Mouse (Mus musculus): ENCODE results near the gene Ier3. TPM values are rescaled to one million over a fixed set of nuclear protein-coding genes. Genes with fewer than 3 reads are reported as not detected.
"Not testable (repeated sequence)": the region's sequence is repeated elsewhere in the genome, so short reads cannot be mapped to it uniquely, and the experiment has no call there.

Ier3 gene
- polyA plus RNA-seq, 1 experiment from 2014 or later, result 2.7 TPM

GRCm38 (mm10) chr17:35838570-35838969 is 17.1 kb downstream of the Ier3 start:
- H3K27me3 ChIP-seq (ENCODE audit: control insufficient read depth, insufficient read depth, low read length), result no peaks in the 10 kb centered on the region
- no peaks in the 10 kb centered on the region for H3K9me3 ChIP-seq (replicated peaks; ENCODE audit: control insufficient read depth, low read length)
- H3K4me3 ChIP-seq (ENCODE audit: low read depth, low read length), result peak overlapping the region; percentile 81
- peak overlapping the region; percentile 92 for H3K27ac ChIP-seq (replicated peaks; ENCODE audit: low read depth, low read length)
- WGBS, result 2% methylated on average over 5 of the region's 5 CpGs
- H3K9ac ChIP-seq (replicated peaks; ENCODE audit: low read length), result peak overlapping the region; percentile 74
- H3K4me2 ChIP-seq (ENCODE audit: low read depth, low read length), result peak overlapping the region; percentile 56
- peaks cover 6% of the 10 kb centered on the region; the same call in 1 of the 2 replicates for H3K4me1 ChIP-seq (ENCODE audit: control insufficient read depth, insufficient read depth, low read length)
- DNase-seq (ENCODE audit: low spot score) (no peak), ATAC-seq (replicated peaks; ENCODE audit: insufficient number of reproducible peaks, low FRiP score, low TSS enrichment, low read depth) (no peak)
- peaks cover 19% of the 10 kb centered on the region for H3K36me3 ChIP-seq (replicated peaks; ENCODE audit: control insufficient read depth, insufficient read depth, low read depth, low read length)

- H3K36me3 ChIP-seq (replicated peaks; ENCODE audit: control insufficient read depth, insufficient read depth, low read depth, low read length), result peaks cover 17% of the 10 kb centered on the region
- peak overlapping the region; percentile 81 for H3K4me3 ChIP-seq (ENCODE audit: low read depth, low read length)
- H3K27me3 ChIP-seq (ENCODE audit: control insufficient read depth, insufficient read depth, low read length); H3K9me3 ChIP-seq (replicated peaks; ENCODE audit: control insufficient read depth, low read length); H3K4me1 ChIP-seq (ENCODE audit: control insufficient read depth, insufficient read depth, low read length); ATAC-seq (replicated peaks; ENCODE audit: insufficient number of reproducible peaks, low FRiP score, low TSS enrichment, low read depth); DNase-seq (ENCODE audit: low spot score): not testable (repeated sequence)
- H3K4me2 ChIP-seq (ENCODE audit: low read depth, low read length), result peak overlapping the region; percentile 56
- H3K27ac ChIP-seq (replicated peaks; ENCODE audit: low read depth, low read length), result peak overlapping the region; percentile 92
- 50% methylated on average over 3 of the region's 3 CpGs for WGBS
- peak overlapping the region; percentile 74 for H3K9ac ChIP-seq (replicated peaks; ENCODE audit: low read length)
Observed at GRCm38 (mm10) chr17:35839002-35839401, 17.5 kb downstream of the Ier3 start.

GRCm38 (mm10) chr17:35840561-35840960 is 19.1 kb downstream of the Ier3 start:
- Histone ChIP-seq H3K27ac (replicated peaks; ENCODE audit: low read depth, low read length) (no peak overlapping the region), H3K4me3 (ENCODE audit: low read depth, low read length) (peak overlapping the region; percentile 19), H3K9ac (replicated peaks; ENCODE audit: low read length) (no peak overlapping the region), H3K36me3 (replicated peaks; ENCODE audit: control insufficient read depth, insufficient read depth, low read depth, low read length) (peaks cover 5% of the 10 kb centered on the region), H3K27me3 (ENCODE audit: control insufficient read depth, insufficient read depth, low read length) (no peaks in the 10 kb centered on the region), H3K4me1 (ENCODE audit: control insufficient read depth, insufficient read depth, low read length) (peaks cover 3% of the 10 kb centered on the region; the same call in 1 of the 2 replicates), H3K4me2 (ENCODE audit: low read depth, low read length) (peak overlapping the region; percentile 3), H3K9me3 (replicated peaks; ENCODE audit: control insufficient read depth, low read length) (no peaks in the 10 kb centered on the region)
- DNase-seq (ENCODE audit: low spot score) (no peak), ATAC-seq (replicated peaks; ENCODE audit: insufficient number of reproducible peaks, low FRiP score, low TSS enrichment, low read depth) (no peak)
- whole genome bisulfite sequencing, result 54% methylated on average over 14 of the region's 14 CpGs

GRCm38 (mm10) chr17:35841076-35841950 is 19.8 kb downstream of the Ier3 start, which contains the start of gene Mdc1:
Gene Mdc1, plus strand, starts transcription at chr17:35841515.
- Histone ChIP-seq H3K9me3 (replicated peaks; ENCODE audit: control insufficient read depth, low read length) (no peaks in the 10 kb centered on the region), H3K4me1 (ENCODE audit: control insufficient read depth, insufficient read depth, low read length) (no peaks in the 10 kb centered on the region), H3K36me3 (replicated peaks; ENCODE audit: control insufficient read depth, insufficient read depth, low read depth, low read length) (no peaks in the 10 kb centered on the region; the same call in 1 of the 2 replicates), H3K27ac (replicated peaks; ENCODE audit: low read depth, low read length) (peak within 1 kb of the TSS; percentile 35), H3K4me2 (ENCODE audit: low read depth, low read length) (peak within 1 kb of the TSS; percentile 57), H3K9ac (replicated peaks; ENCODE audit: low read length) (peak within 1 kb of the TSS; percentile 78), H3K27me3 (ENCODE audit: control insufficient read depth, insufficient read depth, low read length) (no peaks in the 10 kb centered on the region), H3K4me3 (ENCODE audit: low read depth, low read length) (peak within 1 kb of the TSS; percentile 59)
- DNase-seq (ENCODE audit: low spot score) (peak; percentile 100), ATAC-seq (replicated peaks; ENCODE audit: insufficient number of reproducible peaks, low FRiP score, low TSS enrichment, low read depth) (peak; percentile 86)
- WGBS, result under 1% methylated on average over 59 of the region's 59 CpGs

GRCm38 (mm10) chr17:35842006-35842405 is 20.5 kb downstream of the Ier3 start:
- H3K27me3 ChIP-seq (ENCODE audit: control insufficient read depth, insufficient read depth, low read length), result no peaks in the 10 kb centered on the region
- H3K9ac ChIP-seq (replicated peaks; ENCODE audit: low read length), result peak overlapping the region; percentile 78
- 20% methylated on average over 11 of the region's 11 CpGs for WGBS
- DNase-seq (ENCODE audit: low spot score), result peak; percentile 37
- H3K9me3 ChIP-seq (replicated peaks; ENCODE audit: control insufficient read depth, low read length), result no peaks in the 10 kb centered on the region
- no peak for ATAC-seq (replicated peaks; ENCODE audit: insufficient number of reproducible peaks, low FRiP score, low TSS enrichment, low read depth)
- H3K4me2 ChIP-seq (ENCODE audit: low read depth, low read length), result peak overlapping the region; percentile 57
- H3K27ac ChIP-seq (replicated peaks; ENCODE audit: low read depth, low read length), result peak overlapping the region; percentile 35; the same call in 1 of the 2 replicates
- peak overlapping the region; percentile 59 for H3K4me3 ChIP-seq (ENCODE audit: low read depth, low read length)
- H3K36me3 ChIP-seq (replicated peaks; ENCODE audit: control insufficient read depth, insufficient read depth, low read depth, low read length), result no peaks in the 10 kb centered on the region; the same call in 1 of the 2 replicates
- H3K4me1 ChIP-seq (ENCODE audit: control insufficient read depth, insufficient read depth, low read length), result no peaks in the 10 kb centered on the region

GRCm38 (mm10) chr17:35843514-35843913 is 22.0 kb downstream of the Ier3 start:
- Histone ChIP-seq H3K36me3 (replicated peaks; ENCODE audit: control insufficient read depth, insufficient read depth, low read depth, low read length) (no peaks in the 10 kb centered on the region; the same call in 1 of the 2 replicates), H3K4me2 (ENCODE audit: low read depth, low read length) (no peak overlapping the region), H3K4me1 (ENCODE audit: control insufficient read depth, insufficient read depth, low read length) (no peaks in the 10 kb centered on the region), H3K4me3 (ENCODE audit: low read depth, low read length) (no peak overlapping the region), H3K9me3 (replicated peaks; ENCODE audit: control insufficient read depth, low read length) (no peaks in the 10 kb centered on the region), H3K27ac (replicated peaks; ENCODE audit: low read depth, low read length) (no peak overlapping the region), H3K27me3 (ENCODE audit: control insufficient read depth, insufficient read depth, low read length) (no peaks in the 10 kb centered on the region), H3K9ac (replicated peaks; ENCODE audit: low read length) (no peak overlapping the region)
- DNase-seq (ENCODE audit: low spot score) (no peak), ATAC-seq (replicated peaks; ENCODE audit: insufficient number of reproducible peaks, low FRiP score, low TSS enrichment, low read depth) (no peak)
- 94% methylated on average over 3 of the region's 3 CpGs for WGBS

- Histone ChIP-seq H3K27me3 (ENCODE audit: control insufficient read depth, insufficient read depth, low read length) (no peaks in the 10 kb centered on the region), H3K4me1 (ENCODE audit: control insufficient read depth, insufficient read depth, low read length) (no peaks in the 10 kb centered on the region), H3K9me3 (replicated peaks; ENCODE audit: control insufficient read depth, low read length) (no peaks in the 10 kb centered on the region), H3K4me2 (ENCODE audit: low read depth, low read length) (no peak overlapping the region), H3K9ac (replicated peaks; ENCODE audit: low read length) (no peak overlapping the region), H3K27ac (replicated peaks; ENCODE audit: low read depth, low read length) (no peak overlapping the region), H3K4me3 (ENCODE audit: low read depth, low read length) (no peak overlapping the region), H3K36me3 (replicated peaks; ENCODE audit: control insufficient read depth, insufficient read depth, low read depth, low read length) (peaks cover 8% of the 10 kb centered on the region)
- ATAC-seq (replicated peaks; ENCODE audit: insufficient number of reproducible peaks, low FRiP score, low TSS enrichment, low read depth) (no peak), DNase-seq (ENCODE audit: low spot score) (no peak)
- 81% methylated on average over 1 of the region's 1 CpGs for WGBS
Observed at GRCm38 (mm10) chr17:35848112-35848511, 26.6 kb downstream of the Ier3 start.

- WGBS, result 95% methylated on average over 3 of the region's 3 CpGs
- no peak for DNase-seq (ENCODE audit: low spot score)
- Histone ChIP-seq H3K4me1 (ENCODE audit: control insufficient read depth, insufficient read depth, low read length) (no peaks in the 10 kb centered on the region), H3K9me3 (replicated peaks; ENCODE audit: control insufficient read depth, low read length) (no peaks in the 10 kb centered on the region), H3K36me3 (replicated peaks; ENCODE audit: control insufficient read depth, insufficient read depth, low read depth, low read length) (peaks cover 8% of the 10 kb centered on the region), H3K4me2 (ENCODE audit: low read depth, low read length) (no peak overlapping the region), H3K27ac (replicated peaks; ENCODE audit: low read depth, low read length) (no peak overlapping the region), H3K9ac (replicated peaks; ENCODE audit: low read length) (no peak overlapping the region), H3K4me3 (ENCODE audit: low read depth, low read length) (no peak overlapping the region), H3K27me3 (ENCODE audit: control insufficient read depth, insufficient read depth, low read length) (no peaks in the 10 kb centered on the region)
- ATAC-seq (replicated peaks; ENCODE audit: insufficient number of reproducible peaks, low FRiP score, low TSS enrichment, low read depth), result no peak
Observed at GRCm38 (mm10) chr17:35850974-35851373, 29.5 kb downstream of the Ier3 start.

All from embryonic facial prominence, embryonic 11.5 days (tissue).